Mouse (Mus musculus): ENCODE measurements around the gene Otud6a. TPM values are rescaled to one million over a fixed set of nuclear protein-coding genes. Genes with fewer than 3 reads are reported as not detected.
A peak's percentile ranks its signal among the peaks of the same experiment; 100 is the strongest.
"Not testable (repeated sequence)": the region's sequence is repeated elsewhere in the genome, so short reads cannot be mapped to it uniquely, and the experiment has no call there.

Gene Otud6a
- total RNA-seq (2021) = not detected

DNA sequence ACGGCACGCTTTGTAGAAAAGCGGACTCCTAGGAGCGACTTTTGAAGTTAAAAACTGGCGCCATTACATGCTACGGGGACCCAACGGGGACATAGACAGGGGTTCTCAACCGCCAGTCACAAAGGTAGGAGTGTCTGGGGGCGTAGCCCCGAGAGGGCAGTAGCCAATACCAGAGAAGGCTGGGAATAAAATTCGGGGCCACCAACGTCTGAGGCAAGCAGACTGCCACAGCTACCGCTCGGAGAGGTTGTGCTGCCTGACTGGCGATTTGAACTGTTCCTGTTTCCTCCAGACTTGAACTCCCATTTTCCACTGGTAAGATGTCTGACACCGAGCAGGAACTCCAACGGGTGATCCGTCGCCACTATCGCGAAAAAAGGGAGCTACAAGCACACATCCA is at the start of gene Otud6a:
Gene Otud6a, plus strand, starts transcription at position 321 of the 400 bp plus-strand sequence.
- DNase-seq (ENCODE audit: low spot score in 2 of 2) = no peak
- intact Hi-C loops (cut with DNase I) = no loop called here

DNA sequence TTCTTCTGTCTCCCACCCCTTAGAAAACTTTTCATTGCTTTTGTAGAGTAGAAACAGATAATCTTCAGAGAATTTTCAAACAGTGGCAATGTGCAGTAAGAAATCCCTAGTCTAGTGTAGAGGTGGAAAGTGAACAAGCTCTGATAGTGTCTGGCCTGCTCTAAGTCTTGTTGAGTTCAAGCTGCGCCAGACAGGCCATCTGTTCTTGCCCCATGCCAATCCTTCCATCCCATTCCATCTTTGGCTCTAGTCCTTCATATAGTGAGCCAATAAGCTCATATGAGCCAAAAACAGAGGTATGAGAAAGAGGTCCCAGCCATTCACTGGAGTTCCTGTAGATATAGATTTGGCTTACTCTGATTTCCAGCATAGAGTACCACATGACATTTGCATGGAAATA is 38.9 kb upstream of the Otud6a start:
- DNase-seq (ENCODE audit: low spot score in 2 of 2) = no peak
- intact Hi-C loops (cut with DNase I) = loop anchor here (5.0 to 10.0 kb wide), 3 partner anchors 415 to 583 kb away; partner anchors contain the start of gene Eda

DNA sequence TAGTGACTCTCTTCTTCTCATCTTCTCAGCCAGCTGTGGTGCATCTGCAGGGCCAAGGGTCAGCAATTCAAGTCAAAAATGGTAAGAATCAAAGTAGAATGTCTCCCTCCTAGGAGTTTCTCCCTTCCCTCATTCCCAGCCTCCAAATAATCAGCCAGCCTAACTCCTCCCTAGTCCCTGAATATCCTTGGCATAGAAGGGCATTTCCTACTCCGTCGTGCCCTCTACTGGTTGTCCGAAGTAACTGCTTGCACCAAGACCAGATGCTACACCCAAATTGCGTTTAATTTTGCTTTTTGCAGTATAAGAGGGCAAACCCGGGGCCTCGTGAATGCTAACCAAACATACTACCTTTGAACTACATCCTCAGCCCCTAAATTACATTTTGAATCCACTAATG is 36.5 kb upstream of the Otud6a start:
- intact Hi-C loops (cut with DNase I) = loop anchor here (5.0 to 10.0 kb wide), 3 partner anchors 418 to 585 kb away; partner anchors contain the start of gene Eda
- DNase-seq (ENCODE audit: low spot score in 2 of 2) = peak; percentile 5 to 13

DNA sequence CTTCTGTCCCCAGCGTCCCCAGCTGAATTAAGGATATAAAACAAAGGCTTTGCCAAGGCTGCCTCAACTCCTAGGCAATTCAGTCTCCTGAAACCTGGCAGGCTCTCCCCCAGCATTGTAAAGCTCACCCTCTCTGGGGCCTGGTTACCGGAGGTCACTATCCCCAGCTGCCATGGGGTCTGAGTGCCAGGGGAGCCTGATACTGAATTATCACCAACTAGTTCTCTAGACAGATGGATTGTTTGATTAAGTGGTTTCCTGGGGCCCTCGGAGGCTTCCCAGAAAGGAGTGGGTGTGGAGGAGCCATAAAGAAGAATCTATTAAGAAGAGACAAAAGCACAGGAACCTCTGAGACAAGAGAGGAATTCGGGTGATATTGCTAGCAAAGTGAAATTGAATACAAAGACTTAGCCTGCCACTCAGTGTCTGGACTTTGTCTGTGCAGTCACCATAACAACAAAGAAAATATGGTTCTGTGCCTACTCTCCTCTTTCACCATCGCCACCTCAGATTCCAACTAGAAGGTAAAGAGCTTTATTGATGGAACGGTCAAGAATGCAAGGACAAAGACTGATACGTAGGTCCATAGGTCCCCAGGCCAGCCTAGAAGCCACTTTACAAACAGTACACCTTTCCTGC is 34.5 kb upstream of the Otud6a start:
- peak in 1 of 2 experiments; percentile 3 for DNase-seq (ENCODE audit: low spot score in 2 of 2)
- intact Hi-C loops (cut with DNase I) = loop anchor here (2.0 to 10.0 kb wide), 4 partner anchors 86 to 587 kb away; partner anchors contain the start of gene Eda

DNA sequence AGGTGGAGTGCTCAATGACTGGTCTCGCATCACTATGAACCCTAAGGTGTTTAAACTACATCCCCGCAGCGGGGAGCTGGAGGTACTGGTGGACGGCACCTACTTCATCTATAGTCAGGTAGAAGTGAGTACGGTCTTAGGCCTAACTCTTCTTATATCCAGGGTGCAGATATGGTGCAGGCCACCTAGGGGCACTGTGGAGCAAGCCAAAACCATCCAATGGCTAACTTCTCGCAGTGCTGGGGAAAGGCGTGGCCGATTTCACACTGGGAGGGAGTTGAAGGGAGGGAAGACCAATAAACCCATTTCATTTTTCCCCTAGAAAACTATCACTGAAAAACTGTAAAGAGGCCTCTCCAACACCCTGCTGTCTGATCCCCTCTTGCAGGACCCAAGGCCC is 33.8 kb upstream of the Otud6a start:
- DNase-seq (ENCODE audit: low spot score in 2 of 2) = no peak
- intact Hi-C loops (cut with DNase I) = loop anchor here (2.0 to 10.0 kb wide), 2 partner anchors 86 to 420 kb away; partner anchors contain the start of gene Eda

DNA sequence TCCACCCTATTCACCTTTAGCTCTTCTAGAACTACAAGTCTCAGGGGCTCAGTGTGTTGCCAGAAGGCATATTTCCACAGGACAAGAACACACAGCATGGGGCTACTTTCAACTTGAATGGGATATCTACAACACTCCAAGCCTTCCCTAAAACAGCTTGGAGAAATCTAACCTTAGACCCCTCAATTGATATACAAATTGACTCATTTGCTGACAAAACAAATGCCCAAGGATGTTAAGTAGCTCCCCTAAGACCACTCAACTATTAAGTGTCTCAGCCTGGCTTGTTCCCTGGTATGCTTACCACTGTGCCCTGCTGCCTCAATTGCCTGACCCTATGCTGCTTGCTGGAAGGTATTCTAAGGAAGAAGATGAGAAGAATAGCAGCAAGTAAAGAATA is 27.9 kb upstream of the Otud6a start:
- intact Hi-C loops (cut with DNase I) = no loop called here
- DNase-seq (ENCODE audit: low spot score in 2 of 2) = no peak

DNA sequence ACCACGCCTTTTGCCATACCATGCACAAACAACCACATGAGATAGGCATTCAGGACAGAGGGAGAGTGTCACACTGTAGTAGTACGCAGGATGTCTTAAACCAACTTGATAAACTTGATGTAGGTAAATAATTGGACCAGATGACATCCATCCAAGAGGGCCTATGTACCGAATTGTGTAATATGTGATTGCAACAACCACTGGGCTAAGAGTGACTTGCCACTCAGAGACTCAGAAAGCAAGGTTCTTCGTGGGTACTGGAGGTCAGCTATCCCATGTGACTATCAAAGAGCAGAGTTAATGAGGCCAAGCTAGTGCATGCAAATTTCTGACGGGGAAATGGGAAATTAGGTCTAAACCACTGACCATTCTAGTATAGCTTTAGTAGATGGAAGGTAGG is 27.2 kb upstream of the Otud6a start:
- intact Hi-C loops (cut with DNase I) = no loop called here
- DNase-seq (ENCODE audit: low spot score in 2 of 2) = no peak

DNA sequence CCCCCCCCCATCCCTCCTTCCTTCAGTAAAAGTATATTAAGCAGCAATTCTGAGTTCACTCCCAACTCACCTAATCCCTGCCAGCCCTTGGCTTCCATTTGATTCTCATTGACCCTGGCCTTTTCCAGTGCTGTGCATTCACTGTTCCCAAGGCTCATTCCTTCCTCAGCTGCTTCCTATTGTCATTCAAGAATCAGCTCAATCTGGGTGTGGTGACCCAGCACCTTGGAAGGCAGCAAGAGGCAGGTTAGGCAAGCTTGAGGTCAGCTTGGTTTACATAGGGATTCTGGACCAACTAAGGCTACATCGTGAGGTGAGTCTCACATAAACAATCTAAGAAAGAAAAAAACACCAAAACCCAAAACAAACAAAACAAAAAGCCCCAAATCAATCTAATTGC is 19.6 kb upstream of the Otud6a start:
- DNase-seq (ENCODE audit: low spot score in 2 of 2) = no peak
- intact Hi-C loops (cut with DNase I) = no loop called here

DNA sequence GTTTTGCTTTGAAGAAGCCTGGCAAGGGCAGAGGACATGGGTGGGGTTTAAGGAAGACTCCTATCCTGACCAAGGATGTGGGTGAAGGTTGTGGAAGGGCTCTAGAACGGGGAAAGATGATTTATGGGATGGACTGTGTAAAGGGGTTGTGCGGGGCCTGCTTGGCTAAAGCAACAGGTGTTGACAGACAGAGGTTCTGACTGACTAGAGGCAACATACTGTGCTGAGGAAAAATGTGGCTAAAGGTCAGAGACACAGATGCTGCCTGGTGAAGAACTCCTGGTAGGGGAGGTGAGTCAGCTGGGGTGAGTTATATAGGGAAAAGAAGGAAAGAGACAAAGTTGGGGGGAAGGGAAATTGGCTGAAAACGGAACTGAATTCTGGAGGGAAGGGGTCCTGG is 3.5 kb downstream of the Otud6a start:
- intact Hi-C loops (cut with DNase I) = no loop called here
- DNase-seq (ENCODE audit: low spot score in 2 of 2) = no peak

DNA sequence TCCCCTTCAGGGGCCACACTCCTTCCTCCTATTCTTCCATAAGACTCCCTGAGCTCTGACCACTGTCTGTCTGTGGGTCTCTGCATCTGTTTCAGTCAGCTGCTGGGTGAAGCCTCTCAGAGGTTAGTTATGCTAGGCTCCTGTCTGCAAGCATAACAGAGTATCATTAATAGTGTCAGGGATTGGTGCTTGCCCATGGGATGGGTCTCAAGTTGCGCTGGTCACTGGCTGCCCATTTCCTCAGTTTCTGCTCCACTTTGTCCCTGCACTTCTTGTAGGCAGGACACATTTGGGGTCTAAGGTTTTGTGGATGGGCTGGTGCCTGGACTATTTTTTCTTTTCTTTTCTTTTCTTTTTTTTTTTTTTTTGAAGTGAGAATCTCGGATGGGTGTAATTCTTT is 13.8 kb downstream of the Otud6a start, which contains the start of gene Awat2:
Gene Awat2, minus strand, starts transcription at position 101 of the 400 bp plus-strand sequence.
- DNase-seq (ENCODE audit: low spot score in 2 of 2); intact Hi-C loops (cut with DNase I): not testable (repeated sequence)

DNA sequence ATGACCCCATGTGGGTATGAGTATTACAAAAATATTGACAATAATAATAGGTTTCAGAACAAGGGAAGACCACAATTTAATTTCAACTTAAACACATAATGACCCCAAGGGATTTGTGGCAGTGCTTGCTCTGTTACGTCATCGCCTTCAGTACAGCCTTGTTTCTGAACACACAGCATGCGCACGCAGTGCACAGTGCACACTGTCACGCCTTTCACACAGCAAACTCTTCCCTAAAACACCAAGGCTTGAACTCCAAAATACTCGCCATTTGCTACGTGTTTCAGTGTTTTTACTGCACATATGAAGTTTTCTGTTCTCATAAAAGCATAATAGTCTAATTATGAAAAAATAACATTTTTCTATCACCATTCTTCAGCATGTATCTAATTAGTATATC is 14.7 kb downstream of the Otud6a start:
- intact Hi-C loops (cut with DNase I) = no loop called here
- no peak for DNase-seq (ENCODE audit: low spot score in 2 of 2)

DNA sequence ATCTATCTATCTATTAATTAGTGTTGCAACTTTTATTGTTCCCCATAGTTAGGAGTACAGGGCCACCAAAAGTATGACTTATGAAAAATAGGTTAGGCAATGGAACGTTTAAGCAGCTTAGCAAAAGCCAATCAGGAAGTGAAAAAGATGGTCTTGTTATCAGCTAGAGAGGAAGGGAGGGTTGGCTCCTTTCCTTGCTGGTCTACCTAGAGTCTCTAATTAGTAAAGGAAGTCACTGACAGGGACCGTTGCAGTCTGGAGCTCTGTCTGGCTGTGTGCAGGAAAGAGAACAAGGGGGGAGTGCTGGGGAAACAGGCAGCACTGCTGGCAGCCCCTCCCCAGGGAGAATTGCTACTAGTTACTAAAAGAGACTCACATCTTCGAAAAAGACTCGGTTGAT is 39.2 kb downstream of the Otud6a start:
- intact Hi-C loops (cut with DNase I) = no loop called here
- no peak for DNase-seq (ENCODE audit: low spot score in 2 of 2)

DNA sequence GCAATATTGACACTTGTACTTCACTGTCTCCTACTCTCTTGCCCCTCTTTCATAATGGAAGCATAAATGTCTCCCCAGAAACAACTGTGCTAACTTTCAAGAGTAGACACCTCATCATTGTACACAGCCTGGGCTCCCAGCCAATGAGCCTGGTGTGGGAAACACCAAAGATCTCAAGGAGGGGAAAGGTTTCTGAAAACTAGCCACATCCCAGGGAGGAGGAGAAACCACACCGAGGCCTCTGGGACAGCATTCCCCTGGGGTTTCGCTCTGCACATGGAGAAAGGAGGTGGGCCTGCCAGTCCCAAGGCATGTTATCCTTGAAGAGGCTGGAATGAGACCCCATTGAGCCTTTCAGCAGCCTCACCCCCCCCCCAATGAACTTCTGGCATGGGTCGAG is 41.3 kb downstream of the Otud6a start:
- intact Hi-C loops (cut with DNase I) = loop anchor here (10.0 kb wide), 1 partner anchor 745 kb away; no protein-coding TSS in a partner anchor
- DNase-seq (ENCODE audit: low spot score in 2 of 2) = no peak

DNA sequence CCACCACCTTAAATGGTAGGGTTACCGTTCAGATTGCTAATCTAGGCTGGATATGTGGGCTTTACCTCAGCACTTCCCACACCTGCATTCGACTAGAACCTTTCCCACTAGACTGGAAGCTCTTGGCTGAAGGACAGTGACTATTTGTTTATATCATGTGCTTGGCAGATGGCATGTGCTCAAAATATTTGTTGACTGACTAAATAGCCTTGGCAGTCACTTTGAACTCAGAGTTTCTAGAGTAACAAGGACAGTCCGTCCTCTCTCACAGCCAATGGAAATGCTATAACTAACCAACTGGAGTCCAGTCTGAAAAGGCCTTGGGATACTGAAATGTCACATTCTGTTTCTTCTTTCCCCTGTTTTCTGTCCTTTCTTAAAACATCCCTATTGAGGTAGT is 42.7 kb downstream of the Otud6a start:
- no peak for DNase-seq (ENCODE audit: low spot score in 2 of 2)
- intact Hi-C loops (cut with DNase I) = loop anchor here (10.0 kb wide), 1 partner anchor 747 kb away; no protein-coding TSS in a partner anchor

DNA sequence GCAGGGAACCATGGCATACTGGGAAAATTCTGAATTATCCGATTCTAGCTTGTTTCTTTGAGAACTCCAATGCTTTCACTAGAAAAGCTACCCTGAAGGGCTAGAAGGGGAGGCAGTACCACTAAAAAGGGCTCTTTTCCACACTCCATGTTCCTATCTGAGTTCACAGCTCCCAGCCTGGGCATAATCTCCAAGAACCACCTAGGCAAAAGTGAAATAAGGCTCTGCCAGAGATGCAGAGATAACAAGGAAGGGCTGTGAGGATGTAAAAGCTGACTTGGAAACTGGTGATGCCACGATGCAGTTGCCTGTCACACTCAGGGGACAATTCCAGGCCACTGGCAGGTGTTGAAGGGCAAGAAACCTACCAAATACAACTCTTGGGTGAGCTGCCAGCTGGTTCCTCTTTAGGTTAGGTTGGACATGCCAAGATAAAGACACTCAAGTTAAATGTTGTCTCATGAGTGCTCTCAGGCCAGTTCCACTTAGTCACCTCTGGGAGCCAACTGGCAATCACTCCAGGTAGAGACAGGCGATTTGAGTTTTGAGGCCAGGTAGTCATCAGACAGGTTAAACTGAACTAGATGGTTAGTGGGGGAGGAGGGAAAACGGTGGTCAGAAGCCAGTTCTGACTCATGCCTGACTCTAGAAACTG is 46.9 kb downstream of the Otud6a start:
- no peak for DNase-seq (ENCODE audit: low spot score in 2 of 2)
- intact Hi-C loops (cut with DNase I) = loop anchor here (10.0 kb wide), 1 partner anchor 751 kb away; no protein-coding TSS in a partner anchor

Small RNA genes lying within 50 kb of the gene (microRNA-seq; reads per million reads assigned to microRNA genes)
- 2,463 to 2,609 reads per million in 2 experiments for gene Mir676

Other genes with a start within 250 kb of the Otud6a start
- under 1 TPM in 1 of 2 experiments, not detected in 1; 0.21 TPM for gene Awat2, start 13.7 kb downstream of the Otud6a start, total RNA-seq (2021)
- 10 to 100 TPM; 33.3 to 34.9 TPM for gene Igbp1, start 65.3 kb downstream of the Otud6a start, total RNA-seq (2021)
- gene Dgat2l6, start 95.8 kb downstream of the Otud6a start, total RNA-seq (2021) = under 1 TPM; 0.37 TPM
- gene Awat1, start 143.2 kb downstream of the Otud6a start, total RNA-seq (2021) = not detected
- gene P2ry4, start 165.9 kb downstream of the Otud6a start, total RNA-seq (2021) = not detected
- 1 to 10 TPM; 1.3 to 2.3 TPM for gene Arr3, start 176.5 kb downstream of the Otud6a start, total RNA-seq (2021)
- under 1 TPM; 0.66 to 0.98 TPM for gene Kif4, start 196.7 kb downstream of the Otud6a start, total RNA-seq (2021)
- gene Pdzd11, start 197.6 kb downstream of the Otud6a start, total RNA-seq (2021) = 10 to 100 TPM; 44.4 to 51.7 TPM

All from left cerebral cortex, postnatal 25 days (tissue).